Mouse (Mus musculus): ENCODE data around the gene Trabd.

Gene Trabd

DNA sequence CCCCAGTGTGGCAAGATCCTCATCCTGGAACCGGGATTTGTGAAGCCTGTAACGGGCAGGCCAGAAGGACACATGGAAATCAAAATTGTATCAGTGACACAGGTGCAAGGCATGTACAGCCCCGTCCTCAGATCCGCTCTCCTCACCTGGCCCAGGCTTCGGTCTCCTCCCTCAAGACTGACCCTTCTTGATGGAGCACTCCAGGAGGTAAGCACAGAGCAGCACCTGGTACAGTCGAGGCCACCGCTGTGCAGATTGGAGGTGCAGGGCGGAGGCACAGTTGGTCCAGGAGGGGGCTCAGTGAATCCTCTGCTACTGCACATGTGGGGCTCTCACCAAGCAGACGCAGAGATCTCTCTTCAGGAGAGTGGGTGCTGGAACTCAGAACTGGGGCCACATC is 50.4 kb downstream of the Trabd start:
- DNase-seq (ENCODE audit: low read depth in 2 of 2, low spot score in 2 of 2), result no peak

DNA sequence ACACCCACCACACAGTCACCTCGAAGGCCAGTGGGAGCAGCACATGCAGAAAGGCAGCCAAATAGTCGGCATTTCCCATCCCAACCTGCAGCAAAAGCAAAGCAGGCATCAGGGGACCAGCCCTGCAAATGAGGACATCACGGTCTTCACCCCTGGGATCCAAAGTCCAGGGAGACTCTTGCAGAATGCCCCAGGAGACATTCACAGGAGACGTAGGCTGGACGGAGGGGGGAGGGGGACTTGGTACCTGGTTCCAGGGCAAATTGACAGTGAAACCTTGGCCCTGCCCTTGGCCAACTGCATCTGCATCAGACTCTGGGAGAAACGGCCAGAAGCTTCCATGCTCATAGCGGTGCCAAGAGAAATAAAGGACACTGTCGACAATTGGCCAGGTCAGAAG is 51.7 kb downstream of the Trabd start:
- DNase-seq (ENCODE audit: low read depth in 2 of 2, low spot score in 2 of 2), result no peak

DNA sequence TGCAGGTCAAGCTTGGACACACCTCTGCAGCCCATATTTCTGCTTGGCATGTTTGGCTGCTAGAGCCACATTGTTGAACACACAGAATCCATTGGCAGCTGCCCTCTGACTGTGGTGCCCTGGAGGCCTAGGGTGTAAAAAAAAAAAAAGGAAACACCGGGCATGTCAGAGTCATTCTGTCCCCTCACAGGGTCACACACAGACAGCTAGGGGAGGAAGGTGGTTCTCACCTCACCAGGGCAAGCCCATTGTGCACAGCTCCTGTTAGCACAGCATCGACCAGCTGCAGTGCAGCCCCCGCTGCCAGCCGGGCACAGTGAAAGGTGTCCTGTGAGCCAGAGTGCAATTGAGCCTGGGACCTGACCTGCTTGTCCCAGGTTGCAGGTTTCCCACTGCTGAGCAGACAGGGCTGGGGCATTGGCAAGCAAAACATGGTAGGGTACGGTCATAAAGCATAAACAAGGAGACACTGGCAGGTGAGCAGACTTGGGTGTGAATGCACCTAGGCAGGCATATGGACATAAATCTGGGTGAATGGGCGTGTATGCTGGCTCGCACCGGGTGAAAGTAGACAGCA is 52.5 kb downstream of the Trabd start:
- no peak for DNase-seq (ENCODE audit: low read depth in 2 of 2, low spot score in 2 of 2)

DNA sequence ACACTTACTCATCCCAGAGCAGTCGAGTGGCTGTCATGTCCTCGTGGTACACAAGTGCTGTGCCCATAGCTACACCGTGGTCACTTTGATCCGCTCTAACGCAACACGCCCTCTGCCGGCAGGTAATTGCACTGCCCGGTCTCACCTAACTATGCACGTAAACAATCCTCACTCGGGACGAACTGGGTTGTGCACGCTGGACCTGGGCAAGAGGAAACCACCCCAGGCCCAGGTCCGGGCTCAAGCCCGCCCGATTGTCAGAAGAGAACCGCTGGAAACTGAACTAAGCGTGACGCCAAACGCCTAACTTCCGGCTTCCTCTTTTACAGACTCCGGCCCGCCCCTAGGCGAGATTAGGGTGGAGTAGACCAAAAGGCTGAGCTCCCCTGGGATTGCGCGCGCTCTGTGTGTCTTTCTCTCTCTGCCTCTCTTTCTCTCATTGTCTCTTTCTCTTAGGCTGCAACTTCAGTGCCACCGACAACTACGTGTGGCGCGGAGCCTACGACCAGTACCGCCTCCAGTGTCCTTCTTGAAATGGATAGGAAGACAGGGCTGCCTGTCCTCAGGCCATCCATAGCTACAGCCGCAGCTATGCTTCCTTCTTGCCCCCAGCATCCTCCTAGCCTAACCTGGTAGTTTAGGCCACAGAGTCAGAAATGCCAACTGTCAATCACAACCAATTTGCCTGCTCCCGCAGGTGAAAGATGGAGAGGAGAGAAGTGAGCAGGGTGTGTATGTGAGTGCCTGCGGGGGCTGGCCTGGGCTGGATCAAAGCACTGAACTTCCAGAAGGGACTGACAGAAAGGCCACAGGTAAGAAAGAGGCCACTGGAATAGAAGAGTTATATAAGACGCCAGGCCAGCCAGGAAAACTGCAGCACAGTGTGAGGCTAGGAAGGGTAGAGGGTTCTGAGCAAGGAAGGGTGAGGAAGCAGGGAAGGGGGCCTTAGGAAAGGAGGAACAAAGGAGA is 53.7 kb downstream of the Trabd start, which contains the start of gene Hdac10:
Gene Hdac10 (minus strand): TSS at position 319 of the 969 bp plus-strand sequence.
- DNase-seq (ENCODE audit: low read depth in 2 of 2, low spot score in 2 of 2), result peak; percentile 78 to 86

DNA sequence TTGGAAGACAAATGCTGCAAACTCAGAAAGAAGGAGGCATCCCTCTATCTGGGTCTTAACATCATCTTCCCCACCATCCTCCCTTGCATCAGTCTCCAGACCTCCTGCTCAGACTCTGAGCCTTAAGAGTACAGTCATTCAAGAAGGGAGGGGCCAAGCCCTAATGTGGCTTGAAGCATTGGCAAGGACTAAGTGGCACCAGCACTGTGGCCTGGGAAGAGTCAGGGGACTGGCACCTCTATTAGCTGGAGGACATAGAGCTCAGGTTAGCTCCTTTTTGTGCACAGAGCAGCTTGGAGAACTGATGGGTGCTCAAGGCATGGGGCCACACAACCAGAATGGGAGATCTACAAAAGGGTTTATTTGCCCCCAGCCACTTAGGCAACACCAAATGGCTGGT is 55.3 kb downstream of the Trabd start:
- no peak for DNase-seq (ENCODE audit: low read depth in 2 of 2, low spot score in 2 of 2)

DNA sequence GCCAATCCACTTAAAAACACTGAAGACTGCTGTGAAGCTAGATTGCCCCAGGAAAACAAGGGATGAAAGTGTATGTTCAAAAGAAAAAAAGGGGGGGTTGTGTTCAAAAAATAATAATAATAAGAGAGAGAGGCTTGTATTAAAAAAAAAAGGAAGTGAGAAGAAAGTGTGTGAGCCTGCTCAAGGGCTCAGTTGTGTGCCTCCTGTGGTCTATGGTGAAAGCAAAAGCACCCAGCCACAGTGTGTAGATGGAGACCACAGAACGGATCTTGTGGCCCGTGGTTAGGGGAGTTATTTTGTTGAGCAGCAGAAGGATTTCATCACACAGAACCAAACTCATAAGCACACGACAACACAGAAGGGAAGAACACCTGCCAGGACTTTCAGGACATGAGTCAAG is 56.4 kb downstream of the Trabd start:
- DNase-seq (ENCODE audit: low read depth in 2 of 2, low spot score in 2 of 2), result peak; percentile 74 to 88
